Mouse (Mus musculus): ENCODE data around the gene Hat1.

GRCm38 (mm10) chr2:71483717-71484066 lies 94.9 kb downstream of the Hat1 start:
- TF ChIP-seq CTCF (IDR thresholded peaks at IDR 0.05; ENCODE audit: borderline replicate concordance, control insufficient read depth, extremely low read depth, insufficient read depth, low read length, poor library complexity) (no peak), POLR2A (IDR thresholded peaks at IDR 0.05; ENCODE audit: control insufficient read depth, extremely low read depth, insufficient read depth, low read length, poor library complexity) (no peak)
